Mouse (Mus musculus): ENCODE measurements around the gene Slc35f6.

Gene Slc35f6

GRCm38 (mm10) chr5:30647815-30648560, at the start of gene Slc35f6:
Gene Slc35f6, plus strand, starts transcription at chr5:30647933.
- peak; percentile 95 for DNase-seq

GRCm38 (mm10) chr5:30601397-30601796, 46.3 kb upstream of the Slc35f6 start:
- DNase-seq: no peak

- no peak for DNase-seq
Measured at GRCm38 (mm10) chr5:30603255-30603654, 44.5 kb upstream of the Slc35f6 start.

- no peak for DNase-seq
Measured at GRCm38 (mm10) chr5:30603926-30604325, 43.8 kb upstream of the Slc35f6 start.

GRCm38 (mm10) chr5:30604769-30605188, 43.0 kb upstream of the Slc35f6 start:
- no peak for DNase-seq

GRCm38 (mm10) chr5:30605649-30606048, 42.1 kb upstream of the Slc35f6 start:
- DNase-seq: no peak

GRCm38 (mm10) chr5:30606424-30607073, 41.2 kb upstream of the Slc35f6 start:
- DNase-seq: no peak

GRCm38 (mm10) chr5:30609094-30609493, 38.6 kb upstream of the Slc35f6 start:
- no peak for DNase-seq

- DNase-seq: no peak
Measured at GRCm38 (mm10) chr5:30609918-30610645, 37.7 kb upstream of the Slc35f6 start.

GRCm38 (mm10) chr5:30611091-30611490, 36.6 kb upstream of the Slc35f6 start:
- DNase-seq: no peak

GRCm38 (mm10) chr5:30611689-30612088, 36.0 kb upstream of the Slc35f6 start:
- DNase-seq: no peak

GRCm38 (mm10) chr5:30612575-30612974, 35.2 kb upstream of the Slc35f6 start:
- DNase-seq: no peak

GRCm38 (mm10) chr5:30613242-30613641, 34.5 kb upstream of the Slc35f6 start:
- no peak for DNase-seq

GRCm38 (mm10) chr5:30614221-30614620, 33.5 kb upstream of the Slc35f6 start:
- peak; percentile 31 for DNase-seq

- no peak for DNase-seq
Measured at GRCm38 (mm10) chr5:30615416-30615815, 32.3 kb upstream of the Slc35f6 start.

- DNase-seq: no peak
Measured at GRCm38 (mm10) chr5:30615819-30616218, 31.9 kb upstream of the Slc35f6 start.

GRCm38 (mm10) chr5:30616644-30617043, 31.1 kb upstream of the Slc35f6 start:
- no peak for DNase-seq

- DNase-seq: no peak
Measured at GRCm38 (mm10) chr5:30617357-30617756, 30.4 kb upstream of the Slc35f6 start.

- DNase-seq: peak; percentile 50
Measured at GRCm38 (mm10) chr5:30617851-30618250, 29.9 kb upstream of the Slc35f6 start.

GRCm38 (mm10) chr5:30618376-30619003, 29.2 kb upstream of the Slc35f6 start:
- DNase-seq: no peak

- DNase-seq: no peak
Measured at GRCm38 (mm10) chr5:30619211-30619610, 28.5 kb upstream of the Slc35f6 start.

- no peak for DNase-seq
Measured at GRCm38 (mm10) chr5:30620567-30620966, 27.2 kb upstream of the Slc35f6 start.

GRCm38 (mm10) chr5:30621211-30621790, 26.4 kb upstream of the Slc35f6 start:
- DNase-seq: no peak
